Mouse (Mus musculus) right cerebral cortex, postnatal 14 days (tissue): ENCODE measurements around the gene Triobp.

Experiments used
- DNase-seq: peaks from one replicate; pipeline ENCODE4 v3.0.0; 2022

Triobp gene

GRCm38 (mm10) chr15:79038331-79038730 is 90.8 kb downstream of the Triobp start:
- DNase-seq, result no peak

- DNase-seq, result peak; percentile 65
Observed at GRCm38 (mm10) chr15:79038853-79039252, 91.3 kb downstream of the Triobp start.

DNA sequence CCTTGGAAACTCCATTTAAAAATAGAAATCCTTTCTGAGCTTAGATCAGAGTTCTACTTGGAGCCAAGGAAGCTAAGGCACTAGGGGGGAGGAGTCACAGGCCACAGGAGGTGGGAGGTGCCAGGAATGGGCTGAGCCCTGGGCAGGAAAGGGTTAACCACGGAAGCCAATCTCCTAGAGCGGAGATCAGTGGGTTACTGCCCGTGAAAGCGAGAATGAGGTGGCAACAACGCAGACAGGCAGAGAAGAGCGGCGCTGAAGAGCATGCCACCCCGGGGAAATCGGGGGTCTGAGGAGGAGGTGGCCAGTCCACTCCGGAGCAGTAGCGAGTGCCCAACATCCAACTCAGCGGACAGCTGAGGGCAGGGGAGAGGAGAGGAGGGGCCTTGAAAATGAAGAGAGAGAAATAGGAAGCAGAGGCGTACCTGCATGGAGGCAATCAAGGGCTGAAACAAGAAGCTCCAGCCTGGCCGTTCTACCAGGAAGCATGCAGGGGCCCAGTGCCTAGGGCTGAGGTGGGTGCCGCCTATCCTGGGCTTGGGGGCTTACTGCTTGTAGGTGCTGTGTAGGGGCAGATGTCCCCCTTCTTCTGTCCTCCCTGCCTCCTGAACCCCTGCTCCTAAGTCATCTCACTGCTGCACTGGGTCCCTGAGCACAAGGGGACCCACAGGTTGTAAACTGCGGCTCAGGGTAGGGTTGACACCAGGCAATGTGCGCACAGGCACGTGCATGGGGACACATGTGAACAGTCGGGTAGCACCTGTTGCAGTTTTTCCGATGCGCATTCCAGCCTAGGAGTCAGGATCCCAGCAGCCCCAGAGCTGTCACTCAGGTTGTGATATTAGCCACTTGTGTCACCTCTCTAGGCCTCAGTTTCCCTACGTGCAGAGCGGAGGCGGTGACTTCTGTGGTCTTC is 93.2 kb downstream of the Triobp start:
- DNase-seq, result no peak

GRCm38 (mm10) chr15:79041585-79041984 is 94.1 kb downstream of the Triobp start, which contains the start of gene Galr3:
Galr3 (plus strand) TSS chr15:79041885.
- no peak for DNase-seq

DNA sequence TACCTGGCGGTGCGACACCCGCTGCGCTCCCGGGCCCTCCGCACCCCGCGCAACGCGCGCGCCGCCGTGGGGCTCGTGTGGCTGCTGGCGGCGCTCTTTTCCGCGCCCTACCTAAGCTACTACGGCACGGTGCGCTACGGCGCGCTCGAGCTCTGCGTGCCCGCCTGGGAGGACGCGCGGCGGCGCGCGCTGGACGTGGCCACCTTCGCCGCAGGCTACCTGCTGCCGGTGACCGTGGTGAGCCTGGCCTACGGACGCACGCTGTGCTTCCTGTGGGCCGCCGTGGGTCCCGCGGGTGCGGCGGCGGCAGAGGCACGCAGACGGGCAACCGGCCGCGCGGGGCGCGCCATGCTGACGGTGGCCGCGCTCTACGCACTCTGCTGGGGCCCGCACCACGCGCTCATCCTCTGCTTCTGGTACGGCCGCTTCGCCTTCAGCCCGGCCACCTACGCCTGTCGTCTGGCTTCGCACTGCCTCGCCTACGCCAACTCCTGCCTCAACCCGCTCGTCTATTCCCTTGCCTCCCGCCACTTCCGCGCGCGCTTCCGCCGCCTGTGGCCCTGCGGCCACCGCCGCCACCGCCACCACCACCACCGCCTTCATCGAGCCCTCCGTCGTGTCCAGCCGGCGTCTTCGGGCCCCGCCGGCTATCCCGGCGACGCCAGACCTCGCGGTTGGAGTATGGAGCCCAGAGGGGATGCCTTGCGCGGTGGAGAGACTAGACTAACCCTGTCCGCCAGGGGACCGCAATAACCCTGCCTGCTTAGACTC is 95.4 kb downstream of the Triobp start:
- peak; percentile 57 for DNase-seq

DNA sequence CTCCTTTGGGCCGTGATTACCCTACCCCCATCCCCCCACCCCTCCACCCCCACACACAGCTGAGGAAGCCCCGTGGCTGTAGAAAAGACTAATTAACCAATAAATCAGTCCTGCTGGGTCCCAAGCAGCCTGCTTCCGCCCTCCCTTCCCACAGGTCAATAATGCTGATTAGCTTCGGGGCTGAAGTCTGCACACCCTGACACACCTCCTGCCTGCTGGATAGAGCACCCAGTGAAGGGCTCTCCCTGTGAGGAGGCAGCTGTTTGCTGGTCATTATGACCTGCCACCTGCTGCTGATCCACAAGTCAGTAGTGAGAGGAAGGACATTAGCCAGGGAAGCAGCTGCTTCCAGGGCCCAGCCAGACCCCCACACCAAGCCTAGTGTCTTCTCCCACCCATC is 97.3 kb downstream of the Triobp start:
- no peak for DNase-seq

DNA sequence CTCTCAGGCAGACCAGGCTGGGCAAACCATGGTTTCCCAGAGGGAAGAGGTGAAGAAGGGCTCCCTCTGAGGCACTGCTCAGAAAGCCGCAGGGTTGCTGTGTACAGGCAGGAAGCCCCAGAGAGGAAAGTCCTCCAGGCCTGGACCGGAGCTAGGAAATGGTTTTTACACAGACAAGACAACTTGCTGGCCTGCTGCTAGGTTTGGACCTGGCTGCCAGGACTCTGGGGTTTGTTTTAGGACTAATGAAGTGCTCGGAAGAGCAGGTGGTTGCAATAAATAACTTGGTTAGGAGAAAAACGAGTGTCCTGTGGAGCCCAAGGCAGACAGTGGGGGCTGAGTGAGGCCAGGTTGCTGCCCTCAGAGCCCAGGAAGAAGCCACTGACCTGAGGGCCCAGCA is 100.7 kb downstream of the Triobp start:
- no peak for DNase-seq

- DNase-seq, result no peak
Observed at GRCm38 (mm10) chr15:79050160-79050845, 102.8 kb downstream of the Triobp start.

DNA sequence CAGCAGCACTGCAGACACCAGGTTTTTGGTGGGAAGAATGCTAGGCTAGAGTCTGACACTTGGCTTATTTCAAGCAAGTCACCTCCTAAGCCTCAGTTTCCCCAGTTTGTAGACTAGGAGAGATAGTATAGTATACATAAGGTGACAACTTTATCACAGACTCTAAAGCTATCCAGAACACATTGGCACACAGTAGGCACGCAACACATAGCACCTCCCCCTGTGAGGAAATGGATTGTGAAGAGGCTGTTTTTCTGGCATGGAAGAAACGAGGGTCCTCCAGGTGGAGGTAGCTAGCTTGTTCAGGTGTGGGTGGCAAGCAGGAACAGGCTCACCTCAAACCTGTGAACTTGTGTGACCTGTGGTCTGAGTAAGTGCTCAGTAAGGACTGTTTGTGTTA is 103.4 kb downstream of the Triobp start:
- no peak for DNase-seq

DNA sequence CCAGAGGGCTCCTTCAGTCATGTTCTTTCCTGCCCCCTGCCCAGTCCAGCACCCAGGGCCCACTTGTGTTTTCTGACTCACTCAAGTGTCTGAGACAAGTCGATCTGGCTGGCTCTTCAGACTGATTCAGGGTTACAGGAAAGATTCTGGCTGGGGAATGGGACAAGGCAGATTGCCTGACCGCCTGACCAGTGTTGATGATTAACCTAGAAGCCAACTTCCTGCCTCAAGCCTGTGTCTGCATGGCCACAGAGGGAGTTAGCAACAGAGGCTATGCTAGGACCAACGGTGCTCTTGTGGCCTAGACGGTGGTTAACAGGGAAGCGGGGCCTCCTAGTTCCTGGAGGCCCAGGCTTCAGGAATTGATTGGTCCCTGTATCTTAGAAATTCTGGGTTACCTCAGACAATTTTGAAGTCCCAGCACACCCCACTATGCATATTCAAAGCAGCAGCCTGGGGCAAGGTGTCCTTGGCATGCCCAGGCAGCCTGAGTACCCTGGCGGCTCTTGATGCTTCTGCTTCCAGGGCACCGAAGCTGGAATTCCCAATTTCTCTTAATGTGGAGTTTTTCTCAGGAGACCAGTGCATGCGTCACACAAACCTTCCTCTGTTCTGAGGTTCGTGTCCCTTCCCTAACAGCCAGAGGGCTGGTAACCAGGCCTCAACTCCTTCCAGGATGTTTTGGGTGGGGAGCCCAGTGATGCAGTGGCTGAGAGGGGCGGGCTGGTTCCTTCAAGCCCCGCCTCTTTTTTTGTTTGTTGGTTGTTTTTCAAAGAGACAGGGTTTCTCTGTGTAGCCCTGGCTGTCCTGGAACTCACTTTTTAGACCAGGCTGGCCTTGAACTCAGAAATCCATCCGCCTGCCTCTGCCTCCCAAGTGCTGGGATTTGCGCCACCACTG is 104.2 kb downstream of the Triobp start:
- no peak for DNase-seq

- no peak for DNase-seq
Observed at GRCm38 (mm10) chr15:79052366-79052765, 104.8 kb downstream of the Triobp start.
